Mouse (Mus musculus) layer of hippocampus, postnatal 14 days (tissue): ENCODE data around the gene Camta1. TPM values are rescaled to one million over a fixed set of nuclear protein-coding genes. Genes with fewer than 3 reads are reported as not detected.
A peak's percentile ranks its signal among the peaks of the same experiment; 100 is the strongest.

Source experiments
- DNase-seq, 2 experiments: peaks; one replicate each; pipeline ENCODE4 v3.0.0; 2021 to 2022; ENCODE audit warnings: low spot score in 2 of 2, mixed read lengths in 1 of 2
- total RNA-seq, 2 experiments: library from RNA; stranded (reverse); gene quantifications; 2 replicates each; pipeline ENCODE4 v1.2.3; 2021

The Camta1 gene
- total RNA-seq, 2 experiments from 2014 or later = 230 to 235 TPM

DNA sequence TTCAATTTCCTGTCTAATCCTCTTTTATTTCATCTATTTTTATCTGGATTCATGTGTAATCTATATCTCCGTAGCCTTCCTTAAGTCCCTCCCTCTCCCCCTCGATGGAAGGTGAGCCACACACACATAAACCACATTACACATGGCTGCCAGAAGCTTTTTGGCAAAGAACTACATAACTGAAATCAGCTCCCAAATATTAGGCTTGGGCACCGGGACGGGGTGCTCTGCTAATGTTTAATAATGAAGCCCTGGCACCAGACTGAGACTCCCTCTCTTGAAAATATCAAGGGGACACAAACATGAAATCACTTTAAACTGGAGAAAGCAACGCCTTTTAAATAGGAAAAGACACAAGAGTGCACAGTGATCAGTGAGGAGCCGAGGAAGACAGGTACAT lies 755.8 kb downstream of the Camta1 start:
- DNase-seq = no peak

- no peak for DNase-seq
Observed at GRCm38 (mm10) chr4:151104147-151104546, 757.5 kb downstream of the Camta1 start.

DNA sequence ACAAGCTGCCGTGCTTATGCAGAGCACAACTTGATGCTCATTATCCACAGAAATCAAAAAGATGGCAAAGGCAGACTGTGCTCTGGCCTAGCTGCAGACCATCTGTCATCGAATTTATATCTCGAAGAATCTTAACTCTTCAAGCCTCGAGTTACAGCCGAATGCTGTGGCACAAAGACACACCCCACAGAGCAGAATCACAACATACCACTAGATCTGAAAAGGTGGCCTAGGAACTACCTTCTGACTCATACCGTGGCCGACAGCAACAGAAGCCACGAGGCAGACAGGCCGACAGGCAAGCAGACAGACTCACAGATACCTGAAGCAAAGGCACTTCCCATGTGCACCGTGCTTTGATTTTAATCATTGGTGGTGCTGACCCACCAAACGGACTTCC lies 758.0 kb downstream of the Camta1 start:
- peak in 1 of 2 experiments; percentile 73 for DNase-seq

- no peak for DNase-seq
Observed at GRCm38 (mm10) chr4:151097104-151097438, 764.6 kb downstream of the Camta1 start.

GRCm38 (mm10) chr4:151096334-151097103 lies 765.2 kb downstream of the Camta1 start:
- DNase-seq = no peak

GRCm38 (mm10) chr4:151095207-151095606 lies 766.5 kb downstream of the Camta1 start:
- DNase-seq = peak in 1 of 2 experiments; percentile 59

DNA sequence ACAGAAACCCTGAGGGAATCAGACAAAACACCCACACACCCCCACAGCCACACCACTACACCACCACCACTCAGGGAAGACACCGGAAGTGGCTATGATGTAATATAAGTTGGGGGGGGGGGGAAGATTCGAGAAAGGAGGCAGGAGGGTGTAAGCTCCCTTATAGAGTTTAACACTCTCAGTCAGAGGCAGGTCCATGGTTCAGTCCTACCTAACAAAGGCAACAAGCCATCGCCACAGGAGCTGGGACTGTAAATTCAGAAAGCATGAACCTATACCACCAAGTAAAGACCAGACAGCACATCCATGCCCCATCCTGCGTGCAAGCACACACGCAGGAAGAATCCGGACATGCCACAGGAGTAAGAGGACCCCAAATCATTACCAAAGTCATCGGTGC lies 772.4 kb downstream of the Camta1 start, which contains the start of gene Gm13090:
TSS of gene Gm13090 (plus strand) at position 301 of the 400 bp plus-strand sequence.
- no peak for DNase-seq

GRCm38 (mm10) chr4:151088819-151089218 lies 772.9 kb downstream of the Camta1 start:
- no peak for DNase-seq

- DNase-seq = no peak
Observed at GRCm38 (mm10) chr4:151087358-151087757, 774.3 kb downstream of the Camta1 start.

DNA sequence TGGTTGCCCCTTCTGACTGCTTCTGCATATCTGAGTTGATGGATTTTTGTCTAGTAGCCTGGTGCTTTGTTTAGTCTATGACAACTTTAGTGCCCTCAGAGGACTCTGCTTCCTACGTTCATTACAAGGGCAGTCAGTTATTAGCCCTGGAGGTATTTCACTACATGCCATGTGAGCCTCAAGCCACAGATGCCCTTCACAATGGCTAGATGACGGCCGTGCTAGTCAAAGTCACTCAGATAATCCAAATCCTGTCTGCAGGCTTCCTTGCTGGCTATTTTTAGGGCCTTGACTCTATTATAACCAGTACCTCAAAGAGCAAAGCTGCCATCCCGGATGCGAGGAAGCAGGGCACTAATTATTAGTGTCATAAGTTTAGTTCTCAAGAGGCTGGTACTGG lies 778.6 kb downstream of the Camta1 start:
- DNase-seq = no peak

GRCm38 (mm10) chr4:151081977-151082376 lies 779.7 kb downstream of the Camta1 start:
- DNase-seq = no peak

DNA sequence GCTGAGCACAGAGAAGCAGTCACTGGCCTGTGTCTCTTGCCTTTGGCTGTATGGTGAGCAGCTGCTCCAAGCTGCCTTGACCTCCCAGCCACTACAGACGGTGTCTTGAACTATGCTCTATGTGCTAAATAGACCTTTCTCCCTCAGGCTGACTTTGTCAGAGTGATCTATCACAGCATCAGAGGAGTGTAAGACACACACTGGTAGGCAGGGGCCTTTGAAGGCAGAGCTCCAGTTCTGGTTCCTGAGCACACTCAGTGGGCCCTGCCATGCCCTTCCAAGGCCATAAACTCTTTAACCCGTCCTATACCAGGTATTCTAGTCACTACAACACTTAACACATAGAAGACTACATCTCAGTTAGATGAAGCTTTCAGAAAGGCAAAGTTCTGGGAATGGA lies 780.3 kb downstream of the Camta1 start:
- DNase-seq = no peak

GRCm38 (mm10) chr4:151074817-151075216 lies 786.9 kb downstream of the Camta1 start:
- DNase-seq = no peak

GRCm38 (mm10) chr4:151073108-151073744 lies 788.5 kb downstream of the Camta1 start:
- peak; percentile 79 to 89 for DNase-seq

DNA sequence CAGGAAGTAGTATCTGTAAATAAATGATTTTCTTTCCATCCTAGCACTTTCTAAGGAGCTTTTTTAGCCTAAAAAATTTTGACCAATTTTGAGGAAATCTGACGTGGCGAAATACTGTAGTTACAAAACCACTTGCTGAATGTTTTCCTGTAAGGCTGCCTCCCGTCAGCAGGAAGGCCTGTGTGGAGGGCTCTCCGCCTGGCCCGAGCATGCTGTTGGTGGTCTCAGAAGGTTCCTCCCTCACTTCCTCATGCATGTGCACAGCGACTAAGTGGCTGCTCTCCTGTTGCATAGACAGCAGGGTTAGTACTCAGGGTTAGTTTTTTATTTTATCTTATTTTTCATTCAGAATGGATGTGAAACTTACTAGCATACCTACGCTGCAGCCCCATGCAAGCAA lies 790.7 kb downstream of the Camta1 start:
- DNase-seq = no peak

GRCm38 (mm10) chr4:151068751-151069150 lies 792.9 kb downstream of the Camta1 start:
- no peak for DNase-seq

- DNase-seq = no peak
Observed at GRCm38 (mm10) chr4:151059566-151059965, 802.1 kb downstream of the Camta1 start.

DNA sequence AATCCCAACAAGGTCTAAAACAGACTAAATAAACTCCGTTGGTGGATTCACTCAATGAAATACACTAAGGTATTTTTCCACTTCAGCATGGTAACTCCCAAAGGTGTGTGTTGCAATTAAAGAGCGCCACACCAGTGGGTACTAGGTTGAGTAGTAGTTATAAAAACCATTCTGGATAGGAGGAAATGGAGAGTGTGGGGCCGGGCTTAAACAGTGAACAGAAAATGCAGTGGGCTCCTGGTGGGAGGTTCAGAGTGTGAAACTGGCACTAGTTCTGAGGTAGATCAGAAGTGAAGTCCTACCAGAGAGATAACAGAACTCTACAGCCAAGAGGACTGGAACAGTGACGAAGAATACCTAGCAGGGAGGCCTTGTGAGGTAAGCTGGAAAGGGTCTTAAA lies 803.0 kb downstream of the Camta1 start:
- DNase-seq = no peak

DNA sequence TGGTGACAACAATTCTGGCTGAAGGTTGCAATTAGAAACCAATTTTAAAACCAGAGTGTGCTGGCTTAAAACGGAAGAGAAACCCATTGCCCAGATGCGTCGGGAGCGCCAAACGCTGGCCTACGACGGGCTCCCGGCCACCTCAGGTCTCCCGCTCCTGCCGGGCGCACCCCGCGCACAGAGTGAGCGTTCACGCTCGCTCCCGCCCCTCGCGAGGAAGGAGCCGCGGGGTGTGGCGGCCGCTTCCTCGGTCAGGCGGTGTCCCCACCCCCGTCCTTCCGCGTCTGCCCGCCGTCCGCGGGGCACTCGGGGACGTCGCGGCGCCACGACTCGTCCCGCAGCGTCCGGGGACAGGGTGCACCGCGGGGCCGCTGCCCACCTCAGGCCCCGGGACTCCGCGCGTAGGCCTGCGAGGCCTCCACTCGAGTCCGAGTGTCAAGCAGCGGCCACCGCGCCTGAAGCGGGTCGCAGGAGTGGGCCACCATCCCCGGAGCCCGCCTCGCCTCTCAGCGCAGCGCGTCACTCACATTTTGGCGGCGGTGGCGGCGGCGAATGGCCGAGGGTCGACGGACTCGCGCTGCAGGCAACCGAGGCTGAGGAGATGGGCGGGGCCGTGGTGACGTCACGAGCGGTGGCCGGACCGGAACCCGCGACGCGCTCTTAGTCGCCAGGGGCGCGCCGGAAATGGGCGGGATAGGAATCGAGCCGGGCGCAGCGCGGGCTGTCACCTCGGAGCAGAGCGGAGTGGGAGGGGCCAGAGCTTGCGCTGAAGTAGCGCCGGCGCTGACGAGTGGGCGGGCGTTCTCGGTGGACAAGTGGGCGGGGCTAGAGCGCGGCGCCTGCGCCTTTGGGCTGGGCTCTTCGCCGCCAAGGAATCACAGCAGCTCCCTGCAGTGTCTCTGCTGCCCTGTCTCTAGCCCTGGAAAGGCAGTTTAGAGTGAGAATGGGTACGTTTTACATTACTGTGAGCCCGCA lies 804.0 kb downstream of the Camta1 start, which contains the start of gene Vamp3:
TSS of gene Vamp3 (minus strand) at position 617 of the 975 bp plus-strand sequence.
- peak; percentile 98 to 99 for DNase-seq

GRCm38 (mm10) chr4:151051162-151051561 lies 810.5 kb downstream of the Camta1 start:
- DNase-seq = no peak

DNA sequence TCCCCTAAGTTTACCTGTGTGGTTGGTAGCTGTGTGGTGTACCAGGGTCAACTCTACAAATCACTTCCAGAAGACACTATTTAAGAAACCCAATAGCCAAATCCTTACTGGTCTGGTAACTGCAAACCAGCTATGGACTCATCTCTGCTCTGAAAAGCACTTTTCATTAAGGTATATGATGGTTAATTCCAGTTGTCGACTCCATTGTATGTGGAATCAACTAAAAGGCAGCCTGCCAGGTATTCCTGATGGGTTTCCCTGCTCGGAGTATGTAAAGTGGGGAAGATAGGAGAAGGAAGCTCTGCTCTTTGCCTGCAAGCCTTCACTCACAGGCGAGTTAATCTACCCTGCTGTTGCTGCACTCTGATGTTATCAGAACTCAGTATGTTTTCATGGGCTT lies 815.2 kb downstream of the Camta1 start:
- no peak for DNase-seq
